Mouse (Mus musculus): ENCODE results near the gene Nol10. TPM values are rescaled to one million over a fixed set of nuclear protein-coding genes. Genes with fewer than 3 reads are reported as not detected.

Gene Nol10
- polyA plus RNA-seq, 2 experiments, result 7.4 to 10.0 TPM

GRCm38 (mm10) chr12:17473128-17473527, 124.9 kb downstream of the Nol10 start:
- 68% methylated on average over 3 of the region's 3 CpGs for WGBS (ENCODE audit: insufficient replicate concordance)
- peaks cover 0 to 7% of the 10 kb centered on the region in 2 experiments; a peak in 2 of 4 replicates for H3K4me1 ChIP-seq (replicated peaks; ENCODE audit: control insufficient read depth in 2 of 2, insufficient read depth in 2 of 2, low read length in 1 of 2)
- no peak overlapping the region for H3K4me3 ChIP-seq (ENCODE audit: insufficient read depth in 1 of 2, low read depth in 2 of 2, low read length in 2 of 2)
- H3K4me2 ChIP-seq (ENCODE audit: low read depth), result no peak overlapping the region
- H3K27ac ChIP-seq, result no peak overlapping the region
- H3K9me3 ChIP-seq (ENCODE audit: control insufficient read depth, low read length), result no peaks in the 10 kb centered on the region
- H3K36me3 ChIP-seq (replicated peaks; ENCODE audit: control insufficient read depth, insufficient read depth, low read depth), result no peaks in the 10 kb centered on the region
- TF ChIP-seq CTCF (IDR thresholded peaks at IDR 0.05; ENCODE audit: low read depth), result no peak
- no peak for TF ChIP-seq EP300 (IDR thresholded peaks at IDR 0.05; ENCODE audit: low read depth)
- DNase-seq (ENCODE audit: low read depth in 3 of 3, low spot score in 3 of 3) (no peak), ATAC-seq (ENCODE audit: insufficient read depth) (no peak)
- no peaks in the 10 kb centered on the region for H3K27me3 ChIP-seq (ENCODE audit: control insufficient read depth, insufficient read depth, low read length)
- H3K9ac ChIP-seq (replicated peaks), result no peak overlapping the region

- Histone ChIP-seq H3K9ac (replicated peaks) (no peak overlapping the region), H3K4me2 (ENCODE audit: low read depth) (no peak overlapping the region), H3K4me3 (ENCODE audit: insufficient read depth in 1 of 2, low read depth in 2 of 2, low read length in 2 of 2) (no peak overlapping the region), H3K27ac (no peak overlapping the region), H3K36me3 (replicated peaks; ENCODE audit: control insufficient read depth, insufficient read depth, low read depth) (no peaks in the 10 kb centered on the region), H3K27me3 (ENCODE audit: control insufficient read depth, insufficient read depth, low read length) (no peaks in the 10 kb centered on the region), H3K4me1 (replicated peaks; ENCODE audit: control insufficient read depth in 2 of 2, insufficient read depth in 2 of 2, low read length in 1 of 2) (peaks cover 0 to 7% of the 10 kb centered on the region in 2 experiments; a peak in 2 of 4 replicates), H3K9me3 (ENCODE audit: control insufficient read depth, low read length) (no peaks in the 10 kb centered on the region)
- WGBS (ENCODE audit: insufficient replicate concordance), result 70% methylated on average over 3 of the region's 3 CpGs
- TF ChIP-seq CTCF (IDR thresholded peaks at IDR 0.05; ENCODE audit: low read depth) (no peak), EP300 (IDR thresholded peaks at IDR 0.05; ENCODE audit: low read depth) (no peak)
- no peak for DNase-seq (ENCODE audit: low read depth in 3 of 3, low spot score in 3 of 3)
- no peak for ATAC-seq (ENCODE audit: insufficient read depth)
Observed at GRCm38 (mm10) chr12:17473862-17474261, 125.6 kb downstream of the Nol10 start.

- no peak overlapping the region for H3K9ac ChIP-seq (replicated peaks)
- no peak overlapping the region for H3K4me3 ChIP-seq (ENCODE audit: insufficient read depth in 1 of 2, low read depth in 2 of 2, low read length in 2 of 2)
- 50% methylated on average over 4 of the region's 4 CpGs for WGBS (ENCODE audit: insufficient replicate concordance)
- no peak overlapping the region for H3K27ac ChIP-seq
- no peaks in the 10 kb centered on the region for H3K27me3 ChIP-seq (ENCODE audit: control insufficient read depth, insufficient read depth, low read length)
- H3K9me3 ChIP-seq (ENCODE audit: control insufficient read depth, low read length), result no peaks in the 10 kb centered on the region
- DNase-seq (ENCODE audit: low read depth in 3 of 3, low spot score in 3 of 3) (no peak), ATAC-seq (ENCODE audit: insufficient read depth) (no peak)
- H3K36me3 ChIP-seq (replicated peaks; ENCODE audit: control insufficient read depth, insufficient read depth, low read depth), result no peaks in the 10 kb centered on the region
- peaks cover 0 to 7% of the 10 kb centered on the region in 2 experiments; a peak in 2 of 4 replicates for H3K4me1 ChIP-seq (replicated peaks; ENCODE audit: control insufficient read depth in 2 of 2, insufficient read depth in 2 of 2, low read length in 1 of 2)
- no peak overlapping the region for H3K4me2 ChIP-seq (ENCODE audit: low read depth)
- TF ChIP-seq CTCF (IDR thresholded peaks at IDR 0.05; ENCODE audit: low read depth) (no peak), EP300 (IDR thresholded peaks at IDR 0.05; ENCODE audit: low read depth) (no peak)
Observed at GRCm38 (mm10) chr12:17474681-17475080, 126.4 kb downstream of the Nol10 start.

- ATAC-seq (ENCODE audit: insufficient read depth), result no peak
- no peak overlapping the region for H3K4me2 ChIP-seq (ENCODE audit: low read depth)
- WGBS (ENCODE audit: insufficient replicate concordance), result 52% methylated on average over 4 of the region's 4 CpGs
- H3K27ac ChIP-seq, result no peak overlapping the region
- no peak overlapping the region for H3K4me3 ChIP-seq (ENCODE audit: insufficient read depth in 1 of 2, low read depth in 2 of 2, low read length in 2 of 2)
- peaks cover 0 to 2% of the 10 kb centered on the region in 2 experiments; a peak in 2 of 4 replicates for H3K4me1 ChIP-seq (replicated peaks; ENCODE audit: control insufficient read depth in 2 of 2, insufficient read depth in 2 of 2, low read length in 1 of 2)
- DNase-seq (ENCODE audit: low read depth in 3 of 3, low spot score in 3 of 3), result no peak
- TF ChIP-seq CTCF (IDR thresholded peaks at IDR 0.05; ENCODE audit: low read depth) (no peak), EP300 (IDR thresholded peaks at IDR 0.05; ENCODE audit: low read depth) (no peak)
- H3K9me3 ChIP-seq (ENCODE audit: control insufficient read depth, low read length), result no peaks in the 10 kb centered on the region
- no peaks in the 10 kb centered on the region for H3K36me3 ChIP-seq (replicated peaks; ENCODE audit: control insufficient read depth, insufficient read depth, low read depth)
- no peak overlapping the region for H3K9ac ChIP-seq (replicated peaks)
- H3K27me3 ChIP-seq (ENCODE audit: control insufficient read depth, insufficient read depth, low read length), result no peaks in the 10 kb centered on the region
Observed at GRCm38 (mm10) chr12:17475146-17475545, 126.9 kb downstream of the Nol10 start.

GRCm38 (mm10) chr12:17478196-17478595, 129.9 kb downstream of the Nol10 start:
- 65% methylated on average over 12 of the region's 12 CpGs for WGBS (ENCODE audit: insufficient replicate concordance)
- no peak overlapping the region for H3K27ac ChIP-seq
- no peak for DNase-seq (ENCODE audit: low read depth in 3 of 3, low spot score in 3 of 3)
- no peak for TF ChIP-seq EP300 (IDR thresholded peaks at IDR 0.05; ENCODE audit: low read depth)
- TF ChIP-seq CTCF (IDR thresholded peaks at IDR 0.05; ENCODE audit: low read depth), result no peak
- no peaks in the 10 kb centered on the region for H3K36me3 ChIP-seq (replicated peaks; ENCODE audit: control insufficient read depth, insufficient read depth, low read depth)
- no peaks in the 10 kb centered on the region for H3K4me1 ChIP-seq (replicated peaks; ENCODE audit: control insufficient read depth in 2 of 2, insufficient read depth in 2 of 2, low read length in 1 of 2)
- H3K27me3 ChIP-seq (ENCODE audit: control insufficient read depth, insufficient read depth, low read length), result no peaks in the 10 kb centered on the region
- ATAC-seq (ENCODE audit: insufficient read depth), result no peak
- no peak overlapping the region for H3K9ac ChIP-seq (replicated peaks)
- no peak overlapping the region for H3K4me3 ChIP-seq (ENCODE audit: insufficient read depth in 1 of 2, low read depth in 2 of 2, low read length in 2 of 2)
- H3K9me3 ChIP-seq (ENCODE audit: control insufficient read depth, low read length), result no peaks in the 10 kb centered on the region
- H3K4me2 ChIP-seq (ENCODE audit: low read depth), result no peak overlapping the region
